In genomic region chr11:99316543-99316942, GRCm38 (mm10) we compare ENCODE assay signal across 23 mouse cellular contexts. TPM values are rescaled to one million over a fixed set of nuclear protein-coding genes. Genes with fewer than 3 reads are reported as not detected.
A peak's percentile ranks its signal among the peaks of the same experiment; 100 is the strongest.
DNase-seq lines count a peak whose midpoint lies in the region; ATAC-seq and TF ChIP-seq lines count a peak whose summit lies in the region.
"Had no signal": no experiment of that assay in that cellular context is flagged by ENCODE, and none has a peak within 500 bp of the region (broad histone marks: within the 10 kb centered on the region; RNA-seq: fewer than 3 reads in every experiment).

No protein-coding gene starts in this region.

- peak; percentile 29 for DNase-seq in heart, adult 11 months
- DNase-seq in heart, postnatal 36 days: no peak
- DNase-seq in hindbrain, postnatal 0 days (ENCODE audit: low spot score): peak; percentile 28
- peak; percentile 69 for DNase-seq in lung, postnatal 0 days (ENCODE audit: low spot score)
- DNase-seq in lung, postnatal 36 days: no peak
- DNase-seq: adrenal gland, adult 2 months; adrenal gland, postnatal 25 days; cerebellum, adult 2 months; cerebellum, postnatal 10 days; embryo, embryonic 11 days; gastrocnemius, postnatal 36 days; heart, adult 18-20 months; heart, postnatal 10 days; kidney, adult 11 months had no signal

- ATAC-seq in hindbrain, postnatal 0 days: no peak
- ATAC-seq in hindbrain, embryonic 16.5 days: no peak
- ATAC-seq in lung, postnatal 0 days: peak; percentile 67
- ATAC-seq: forebrain, embryonic 15.5 days had no signal

- no peak for TF ChIP-seq CTCF in hindbrain, postnatal 0 days (IDR thresholded peaks at IDR 0.05; ENCODE audit: low read depth)
- TF ChIP-seq CTCF in lung, postnatal 0 days (IDR thresholded peaks at IDR 0.05): no peak

- H3K36me3 ChIP-seq in hindbrain, postnatal 0 days (ENCODE audit: insufficient read depth, low read length): no peaks in the 10 kb centered on the region
- H3K36me3 ChIP-seq in hindbrain, embryonic 16.5 days (ENCODE audit: control insufficient read depth, insufficient read depth, low read length): no peaks in the 10 kb centered on the region
- no peaks in the 10 kb centered on the region for H3K36me3 ChIP-seq in lung, postnatal 0 days (ENCODE audit: insufficient read depth, low read length)
- H3K36me3 ChIP-seq: embryonic facial prominence, embryonic 13.5 days; forebrain, embryonic 15.5 days; heart, embryonic 10.5 days had no signal

- H3K4me3 ChIP-seq in hindbrain, postnatal 0 days (ENCODE audit: low read length): no peak overlapping the region
- no peak overlapping the region for H3K4me3 ChIP-seq in hindbrain, embryonic 16.5 days (ENCODE audit: low read length)
- no peak overlapping the region for H3K4me3 ChIP-seq in lung, postnatal 0 days (ENCODE audit: low read depth, low read length)
- H3K4me3 ChIP-seq: embryonic facial prominence, embryonic 13.5 days; forebrain, embryonic 15.5 days; heart, embryonic 10.5 days had no signal

- no peak overlapping the region for H3K9ac ChIP-seq in hindbrain, postnatal 0 days (replicated peaks; ENCODE audit: low read length)
- H3K9ac ChIP-seq in hindbrain, embryonic 16.5 days (ENCODE audit: low read depth, low read length): no peak overlapping the region
- no peak overlapping the region for H3K9ac ChIP-seq in lung, postnatal 0 days (replicated peaks; ENCODE audit: low read depth)
- H3K9ac ChIP-seq: embryonic facial prominence, embryonic 13.5 days; forebrain, embryonic 15.5 days had no signal

- H3K27ac ChIP-seq in hindbrain, postnatal 0 days: no peak overlapping the region
- H3K27ac ChIP-seq in hindbrain, embryonic 16.5 days (ENCODE audit: low read depth, low read length): no peak overlapping the region
- no peak overlapping the region for H3K27ac ChIP-seq in lung, postnatal 0 days (ENCODE audit: low read length)
- H3K27ac ChIP-seq: embryonic facial prominence, embryonic 13.5 days; forebrain, embryonic 15.5 days; heart, embryonic 10.5 days had no signal

- intact Hi-C loops in heart, postnatal 36 days (cut with DNase I): no loop called here

- no peak for TF ChIP-seq EP300 in lung, postnatal 0 days (IDR thresholded peaks at IDR 0.05)

- no peaks in the 10 kb centered on the region for H3K4me1 ChIP-seq in hindbrain, postnatal 0 days (ENCODE audit: insufficient read depth, low read length)
- H3K4me1 ChIP-seq in hindbrain, embryonic 16.5 days (ENCODE audit: control insufficient read depth, insufficient read depth, low read depth, low read length): no peaks in the 10 kb centered on the region
- no peaks in the 10 kb centered on the region for H3K4me1 ChIP-seq in lung, postnatal 0 days (ENCODE audit: insufficient read depth, low read depth, low read length)
- H3K4me1 ChIP-seq: embryonic facial prominence, embryonic 13.5 days; forebrain, embryonic 15.5 days; heart, embryonic 10.5 days had no signal

- no peak overlapping the region for H3K4me2 ChIP-seq in hindbrain, postnatal 0 days (ENCODE audit: low read depth, low read length)
- H3K4me2 ChIP-seq in hindbrain, embryonic 16.5 days (ENCODE audit: low read length): no peak overlapping the region
- H3K4me2 ChIP-seq in lung, postnatal 0 days (replicated peaks; ENCODE audit: low read depth, low read length): no peak overlapping the region
- H3K4me2 ChIP-seq: embryonic facial prominence, embryonic 13.5 days; forebrain, embryonic 15.5 days had no signal

- H3K9me3 ChIP-seq in hindbrain, postnatal 0 days (ENCODE audit: low read length): no peaks in the 10 kb centered on the region
- no peaks in the 10 kb centered on the region for H3K9me3 ChIP-seq in hindbrain, embryonic 16.5 days (ENCODE audit: control insufficient read depth, low read length)
- no peaks in the 10 kb centered on the region for H3K9me3 ChIP-seq in lung, postnatal 0 days (ENCODE audit: low read length)
- H3K9me3 ChIP-seq: embryonic facial prominence, embryonic 13.5 days; forebrain, embryonic 15.5 days; heart, embryonic 10.5 days had no signal

- 32% methylated on average over 8 of the region's 8 CpGs for WGBS in hindbrain, postnatal 0 days
- WGBS in hindbrain, embryonic 16.5 days: 40% methylated on average over 8 of the region's 8 CpGs
- 48% methylated on average over 8 of the region's 8 CpGs for WGBS in lung, postnatal 0 days

- no peaks in the 10 kb centered on the region for H3K27me3 ChIP-seq in hindbrain, postnatal 0 days (ENCODE audit: insufficient read depth, low read length)
- H3K27me3 ChIP-seq in hindbrain, embryonic 16.5 days (replicated peaks; ENCODE audit: control insufficient read depth, insufficient read depth, low read length): no peaks in the 10 kb centered on the region
- H3K27me3 ChIP-seq in lung, postnatal 0 days (replicated peaks; ENCODE audit: insufficient read depth, low read length): no peaks in the 10 kb centered on the region
- H3K27me3 ChIP-seq: embryonic facial prominence, embryonic 13.5 days; forebrain, embryonic 15.5 days had no signal

RNA-seq across cellular contexts. Expression of gene Krt25, which starts 6.2 kb away (rescaled TPM):
- total RNA-seq in heart, postnatal 36 days (2021): not detected
- total RNA-seq in hindbrain, postnatal 0 days (2014; rRNA removed): 1.3 and 1.4 TPM in 2 replicates
- 1.3 and 1.4 TPM in 2 replicates for polyA plus RNA-seq in hindbrain, postnatal 0 days (2015; fragmentation: Nextera tagmentation; extraction: Ambion mirVana)
- polyA plus RNA-seq in hindbrain, embryonic 16.5 days (2015; fragmentation: Nextera tagmentation; extraction: Ambion mirVana): 0.67 and 1.4 TPM in 2 replicates
- polyA plus RNA-seq in lung, postnatal 0 days (2015; fragmentation: Nextera tagmentation; extraction: Ambion mirVana): 0.11 and 0.15 TPM in 2 replicates
- total RNA-seq: adrenal gland, adult 2 months; adrenal gland, postnatal 25 days; ES-E14; gastrocnemius, adult 8-10 months; gastrocnemius, postnatal 36 days; heart, adult 18-20 months; heart, postnatal 10 days; hematopoietic stem cell, adult 5-6 weeks had no signal
- polyA plus RNA-seq: adrenal gland, adult 2 months; heart, embryonic 10.5 days; heart, embryonic 14.5 days had no signal

RNA-seq across cellular contexts. Expression of gene Krt26, which starts 21.2 kb away (rescaled TPM):
- not detected for total RNA-seq in heart, postnatal 36 days (2021)
- 0.50 and 0.99 TPM in 2 replicates for total RNA-seq in hindbrain, postnatal 0 days (2014; rRNA removed)
- 0.50 and 0.79 TPM in 2 replicates for polyA plus RNA-seq in hindbrain, postnatal 0 days (2015; fragmentation: Nextera tagmentation; extraction: Ambion mirVana)
- polyA plus RNA-seq in hindbrain, embryonic 16.5 days (2015; fragmentation: Nextera tagmentation; extraction: Ambion mirVana): 0.37 and 0.41 TPM in 2 replicates
- polyA plus RNA-seq in lung, postnatal 0 days (2015; fragmentation: Nextera tagmentation; extraction: Ambion mirVana): not detected in 2 replicates
- total RNA-seq: adrenal gland, adult 2 months; adrenal gland, postnatal 25 days; ES-E14; gastrocnemius, adult 8-10 months; gastrocnemius, postnatal 36 days; heart, adult 18-20 months; heart, postnatal 10 days; hematopoietic stem cell, adult 5-6 weeks had no signal
- polyA plus RNA-seq: adrenal gland, adult 2 months; embryonic facial prominence, embryonic 13.5 days; forebrain, embryonic 15.5 days; heart, embryonic 10.5 days; heart, embryonic 14.5 days had no signal

RNA-seq across cellular contexts. Expression of gene Krt24, which starts 31.5 kb away (rescaled TPM):
- total RNA-seq in heart, postnatal 36 days (2021): not detected
- total RNA-seq in hindbrain, postnatal 0 days (2014; rRNA removed): not detected in 2 replicates
- 0.23 and 0.32 TPM in 2 replicates for polyA plus RNA-seq in hindbrain, postnatal 0 days (2015; fragmentation: Nextera tagmentation; extraction: Ambion mirVana)
- polyA plus RNA-seq in hindbrain, embryonic 16.5 days (2015; fragmentation: Nextera tagmentation; extraction: Ambion mirVana): 0.08 TPM in 1 of 2 replicates, not detected in the other
- not detected in 2 replicates for polyA plus RNA-seq in lung, postnatal 0 days (2015; fragmentation: Nextera tagmentation; extraction: Ambion mirVana)
- total RNA-seq: adrenal gland, adult 2 months; adrenal gland, postnatal 25 days; ES-E14; gastrocnemius, adult 8-10 months; gastrocnemius, postnatal 36 days; heart, adult 18-20 months; heart, postnatal 10 days; hematopoietic stem cell, adult 5-6 weeks had no signal
- polyA plus RNA-seq: adrenal gland, adult 2 months; forebrain, embryonic 15.5 days; heart, embryonic 10.5 days; heart, embryonic 14.5 days; intestine, embryonic 14.5 days had no signal

RNA-seq across cellular contexts. Expression of gene Krt27, which starts 34.4 kb away (rescaled TPM):
- total RNA-seq in heart, postnatal 36 days (2021): not detected
- total RNA-seq in hindbrain, postnatal 0 days (2014; rRNA removed): 0.40 and 0.89 TPM in 2 replicates
- polyA plus RNA-seq in hindbrain, postnatal 0 days (2015; fragmentation: Nextera tagmentation; extraction: Ambion mirVana): 0.34 and 0.35 TPM in 2 replicates
- 0.10 and 0.41 TPM in 2 replicates for polyA plus RNA-seq in hindbrain, embryonic 16.5 days (2015; fragmentation: Nextera tagmentation; extraction: Ambion mirVana)
- not detected in 2 replicates for polyA plus RNA-seq in lung, postnatal 0 days (2015; fragmentation: Nextera tagmentation; extraction: Ambion mirVana)
- total RNA-seq: adrenal gland, adult 2 months; adrenal gland, postnatal 25 days; gastrocnemius, adult 8-10 months; gastrocnemius, postnatal 36 days; heart, adult 18-20 months; heart, postnatal 10 days; hematopoietic stem cell, adult 5-6 weeks had no signal
- polyA plus RNA-seq: adrenal gland, adult 2 months; cerebellum, adult 2 months; forebrain, embryonic 15.5 days; heart, embryonic 10.5 days; heart, embryonic 14.5 days; intestine, embryonic 14.5 days had no signal

RNA-seq across cellular contexts. Expression of gene Krt28, which starts 58.2 kb away (rescaled TPM):
- not detected for total RNA-seq in heart, postnatal 36 days (2021)
- total RNA-seq in hindbrain, postnatal 0 days (2014; rRNA removed): 0.05 and 0.75 TPM in 2 replicates
- 0.58 and 0.67 TPM in 2 replicates for polyA plus RNA-seq in hindbrain, postnatal 0 days (2015; fragmentation: Nextera tagmentation; extraction: Ambion mirVana)
- 0.52 and 0.55 TPM in 2 replicates for polyA plus RNA-seq in hindbrain, embryonic 16.5 days (2015; fragmentation: Nextera tagmentation; extraction: Ambion mirVana)
- polyA plus RNA-seq in lung, postnatal 0 days (2015; fragmentation: Nextera tagmentation; extraction: Ambion mirVana): 0.17 and 0.19 TPM in 2 replicates
- total RNA-seq: adrenal gland, adult 2 months; adrenal gland, postnatal 25 days; gastrocnemius, adult 8-10 months; gastrocnemius, postnatal 36 days; heart, adult 18-20 months; heart, postnatal 10 days; hematopoietic stem cell, adult 5-6 weeks had no signal
- polyA plus RNA-seq: adrenal gland, adult 2 months; heart, embryonic 14.5 days; intestine, embryonic 14.5 days had no signal

Comparison
In these comparisons a context has a peak if more than half of its experiments do, and no peak if none do; other contexts are left out.
1. DNase-seq: peak in heart, adult 11 months (single experiment), hindbrain, postnatal 0 days (single experiment) and lung, postnatal 0 days (single experiment); none in heart, postnatal 36 days (0 of 2) and lung, postnatal 36 days (single experiment).